Mouse (Mus musculus): ENCODE measurements around the gene Proser2. TPM values are rescaled to one million over a fixed set of nuclear protein-coding genes. Genes with fewer than 3 reads are reported as not detected.

The Proser2 gene
- polyA plus RNA-seq (2012; ENCODE audit: insufficient read depth, insufficient read length, missing spikeins), result 2.3 and 3.3 TPM in 2 replicates

GRCm38 (mm10) chr2:6129555-6130355 is at the start of gene Proser2:
Gene Proser2, minus strand, starts transcription at chr2:6130211.
- Histone ChIP-seq H3K27ac (replicated peaks; ENCODE audit: low read depth, low read length) (no peak within 1 kb of the TSS), H3K4me1 (ENCODE audit: control insufficient read depth, insufficient read depth, insufficient read length, low read length) (no peaks in the 10 kb centered on the region), H3K4me3 (ENCODE audit: insufficient read depth, low read depth, low read length) (peak within 1 kb of the TSS; percentile 88)

- Histone ChIP-seq H3K4me3 (ENCODE audit: insufficient read depth, low read depth, low read length) (no peak overlapping the region), H3K27ac (replicated peaks; ENCODE audit: low read depth, low read length) (no peak overlapping the region), H3K4me1 (ENCODE audit: control insufficient read depth, insufficient read depth, insufficient read length, low read length) (no peaks in the 10 kb centered on the region)
Measured at GRCm38 (mm10) chr2:6179749-6180117, 49.7 kb upstream of the Proser2 start.

- Histone ChIP-seq H3K4me3 (ENCODE audit: insufficient read depth, low read depth, low read length) (no peak overlapping the region), H3K27ac (replicated peaks; ENCODE audit: low read depth, low read length) (no peak overlapping the region), H3K4me1 (ENCODE audit: control insufficient read depth, insufficient read depth, insufficient read length, low read length) (no peaks in the 10 kb centered on the region)
Measured at GRCm38 (mm10) chr2:6178901-6179748, 49.1 kb upstream of the Proser2 start.

GRCm38 (mm10) chr2:6173013-6173412 is 43.0 kb upstream of the Proser2 start:
- H3K27ac ChIP-seq (replicated peaks; ENCODE audit: low read depth, low read length), result no peak overlapping the region
- H3K4me1 ChIP-seq (ENCODE audit: control insufficient read depth, insufficient read depth, insufficient read length, low read length), result no peaks in the 10 kb centered on the region
- no peak overlapping the region for H3K4me3 ChIP-seq (ENCODE audit: insufficient read depth, low read depth, low read length)

- H3K4me1 ChIP-seq (ENCODE audit: control insufficient read depth, insufficient read depth, insufficient read length, low read length), result no peaks in the 10 kb centered on the region; the same call in 1 of the 2 replicates
- no peak overlapping the region for H3K4me3 ChIP-seq (ENCODE audit: insufficient read depth, low read depth, low read length)
- H3K27ac ChIP-seq (replicated peaks; ENCODE audit: low read depth, low read length), result no peak overlapping the region
Measured at GRCm38 (mm10) chr2:6168560-6168959, 38.5 kb upstream of the Proser2 start.

GRCm38 (mm10) chr2:6167843-6168558 is 38.0 kb upstream of the Proser2 start:
- Histone ChIP-seq H3K4me1 (ENCODE audit: control insufficient read depth, insufficient read depth, insufficient read length, low read length) (no peaks in the 10 kb centered on the region; the same call in 1 of the 2 replicates), H3K27ac (replicated peaks; ENCODE audit: low read depth, low read length) (no peak overlapping the region), H3K4me3 (ENCODE audit: insufficient read depth, low read depth, low read length) (no peak overlapping the region)

- peaks cover 6% of the 10 kb centered on the region; the same call in 1 of the 2 replicates for H3K4me1 ChIP-seq (ENCODE audit: control insufficient read depth, insufficient read depth, insufficient read length, low read length)
- H3K27ac ChIP-seq (replicated peaks; ENCODE audit: low read depth, low read length), result no peak overlapping the region
- no peak overlapping the region for H3K4me3 ChIP-seq (ENCODE audit: insufficient read depth, low read depth, low read length)
Measured at GRCm38 (mm10) chr2:6165771-6166170, 35.8 kb upstream of the Proser2 start.

- Histone ChIP-seq H3K4me1 (ENCODE audit: control insufficient read depth, insufficient read depth, insufficient read length, low read length) (peaks cover 6% of the 10 kb centered on the region; the same call in 1 of the 2 replicates), H3K27ac (replicated peaks; ENCODE audit: low read depth, low read length) (no peak overlapping the region), H3K4me3 (ENCODE audit: insufficient read depth, low read depth, low read length) (no peak overlapping the region)
Measured at GRCm38 (mm10) chr2:6164606-6165290, 34.7 kb upstream of the Proser2 start.

GRCm38 (mm10) chr2:6162366-6163040 is 32.5 kb upstream of the Proser2 start:
- H3K4me1 ChIP-seq (ENCODE audit: control insufficient read depth, insufficient read depth, insufficient read length, low read length), result peaks cover 6% of the 10 kb centered on the region; the same call in 1 of the 2 replicates
- no peak overlapping the region for H3K4me3 ChIP-seq (ENCODE audit: insufficient read depth, low read depth, low read length)
- H3K27ac ChIP-seq (replicated peaks; ENCODE audit: low read depth, low read length), result no peak overlapping the region

- Histone ChIP-seq H3K4me1 (ENCODE audit: control insufficient read depth, insufficient read depth, insufficient read length, low read length) (peaks cover 6% of the 10 kb centered on the region; the same call in 1 of the 2 replicates), H3K4me3 (ENCODE audit: insufficient read depth, low read depth, low read length) (no peak overlapping the region), H3K27ac (replicated peaks; ENCODE audit: low read depth, low read length) (no peak overlapping the region)
Measured at GRCm38 (mm10) chr2:6159735-6160134, 29.7 kb upstream of the Proser2 start.

GRCm38 (mm10) chr2:6159219-6159618 is 29.2 kb upstream of the Proser2 start:
- Histone ChIP-seq H3K4me3 (ENCODE audit: insufficient read depth, low read depth, low read length) (no peak overlapping the region), H3K27ac (replicated peaks; ENCODE audit: low read depth, low read length) (no peak overlapping the region), H3K4me1 (ENCODE audit: control insufficient read depth, insufficient read depth, insufficient read length, low read length) (peaks cover 6% of the 10 kb centered on the region; the same call in 1 of the 2 replicates)

- no peak overlapping the region for H3K4me3 ChIP-seq (ENCODE audit: insufficient read depth, low read depth, low read length)
- peaks cover 4% of the 10 kb centered on the region; the same call in 1 of the 2 replicates for H3K4me1 ChIP-seq (ENCODE audit: control insufficient read depth, insufficient read depth, insufficient read length, low read length)
- no peak overlapping the region for H3K27ac ChIP-seq (replicated peaks; ENCODE audit: low read depth, low read length)
Measured at GRCm38 (mm10) chr2:6157635-6158034, 27.6 kb upstream of the Proser2 start.

GRCm38 (mm10) chr2:6157208-6157607 is 27.2 kb upstream of the Proser2 start:
- Histone ChIP-seq H3K4me3 (ENCODE audit: insufficient read depth, low read depth, low read length) (no peak overlapping the region), H3K27ac (replicated peaks; ENCODE audit: low read depth, low read length) (no peak overlapping the region), H3K4me1 (ENCODE audit: control insufficient read depth, insufficient read depth, insufficient read length, low read length) (no peaks in the 10 kb centered on the region)

- no peak overlapping the region for H3K27ac ChIP-seq (replicated peaks; ENCODE audit: low read depth, low read length)
- H3K4me3 ChIP-seq (ENCODE audit: insufficient read depth, low read depth, low read length), result no peak overlapping the region
- no peaks in the 10 kb centered on the region for H3K4me1 ChIP-seq (ENCODE audit: control insufficient read depth, insufficient read depth, insufficient read length, low read length)
Measured at GRCm38 (mm10) chr2:6149801-6150200, 19.8 kb upstream of the Proser2 start.
